Mouse (Mus musculus): ENCODE data around the gene Cenpa.

Gene Cenpa

DNA sequence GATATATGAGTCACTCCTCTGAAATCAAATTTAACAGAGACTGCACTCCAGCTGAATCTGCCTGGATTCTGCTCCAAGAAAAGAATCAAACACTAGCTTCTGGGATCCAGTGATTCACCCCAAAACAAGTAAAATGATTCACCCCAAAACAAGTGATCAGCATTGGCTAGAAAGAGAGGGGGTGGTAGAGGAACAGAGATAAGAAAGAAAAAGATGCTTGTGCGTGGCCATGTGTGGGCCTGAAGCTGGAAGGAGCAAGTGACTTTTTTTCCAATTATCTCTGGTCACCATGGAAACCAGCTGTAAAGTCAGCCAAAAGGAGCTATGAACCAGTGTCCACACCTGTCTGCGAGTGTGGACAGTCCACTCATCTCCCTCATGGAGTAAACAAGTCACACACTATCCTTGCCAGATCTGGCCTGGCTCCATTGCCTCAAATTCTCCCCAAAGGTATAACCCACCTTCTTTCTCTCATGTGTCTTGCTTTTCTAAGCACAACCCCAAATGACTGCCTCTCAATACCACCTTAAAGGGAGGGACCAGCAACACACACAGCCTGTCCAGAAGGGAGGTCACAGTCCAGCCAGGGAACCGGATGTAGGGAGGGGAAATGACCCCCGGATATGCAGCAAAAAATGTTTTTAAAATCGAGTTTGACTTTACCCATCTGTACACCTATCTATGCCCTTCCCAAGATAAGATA is 22.9 kb upstream of the Cenpa start:
- intact Hi-C loops (cut with DNase I): no loop called here

- intact Hi-C loops (cut with DNase I): no loop called here
Observed at GRCm38 (mm10) chr5:30646036-30646435, 20.5 kb upstream of the Cenpa start.

GRCm38 (mm10) chr5:30647396-30647795 is 19.2 kb upstream of the Cenpa start:
- intact Hi-C loops (cut with DNase I): no loop called here

DNA sequence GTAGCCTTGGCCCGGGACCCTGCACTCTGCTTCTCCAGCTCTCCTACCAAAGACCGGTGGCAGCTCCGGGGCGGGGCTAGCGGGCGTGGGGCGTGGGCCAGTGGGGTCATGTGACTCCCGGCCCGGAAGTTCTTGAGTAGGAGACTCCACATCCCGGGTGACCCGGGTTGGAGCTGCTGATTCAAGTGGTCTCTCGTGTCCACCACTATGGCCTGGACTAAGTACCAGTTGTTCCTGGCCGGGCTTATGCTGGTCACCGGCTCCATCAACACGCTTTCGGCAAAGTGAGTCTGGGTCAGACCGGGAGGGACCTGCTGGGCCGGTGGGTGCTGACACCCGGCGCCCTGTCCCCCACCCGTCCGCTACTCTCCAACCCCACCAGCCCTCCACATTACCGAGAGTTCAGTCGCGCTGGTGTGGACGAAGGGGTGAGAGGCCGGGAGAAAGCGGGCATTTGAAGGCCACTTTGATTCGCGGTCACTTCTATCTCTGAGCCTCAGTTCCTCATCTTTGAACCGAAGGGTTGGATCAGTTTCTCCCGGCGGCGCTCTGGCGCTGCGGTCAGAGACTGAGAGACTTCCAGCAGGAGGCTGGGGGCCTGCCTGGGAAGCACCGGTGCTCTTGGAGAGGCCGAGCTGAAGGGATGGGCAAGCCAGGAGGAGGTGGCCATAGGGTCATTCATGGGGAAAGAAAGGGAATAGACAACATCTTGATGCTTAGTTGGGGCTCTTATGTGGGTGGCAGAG is 18.6 kb upstream of the Cenpa start, which contains the start of gene Slc35f6:
Gene Slc35f6 (plus strand): TSS at position 119 of the 746 bp plus-strand sequence.
- intact Hi-C loops (cut with DNase I): no loop called here

DNA sequence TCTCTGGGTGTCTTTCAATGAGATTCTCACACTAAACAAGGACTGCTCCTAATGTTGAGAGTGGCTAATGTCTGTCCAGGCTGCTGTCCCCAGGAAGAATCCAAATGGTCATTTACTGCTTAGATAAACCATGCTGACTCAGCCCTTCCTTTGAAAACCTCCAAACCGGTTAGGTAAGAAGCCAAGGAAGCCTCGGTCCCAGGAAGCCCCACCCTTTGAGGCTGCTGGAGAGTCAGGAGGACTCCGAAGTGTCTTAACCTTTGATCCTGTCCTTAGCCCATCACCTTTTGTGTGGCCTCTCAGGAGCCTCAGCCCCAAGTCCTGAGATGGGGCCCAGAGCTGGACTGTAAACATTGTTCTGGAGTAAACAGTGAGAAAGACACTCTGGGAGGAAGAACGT is 17.0 kb upstream of the Cenpa start:
- intact Hi-C loops (cut with DNase I): no loop called here

GRCm38 (mm10) chr5:30650756-30651155 is 15.8 kb upstream of the Cenpa start:
- intact Hi-C loops (cut with DNase I): no loop called here

GRCm38 (mm10) chr5:30651554-30651953 is 15.0 kb upstream of the Cenpa start:
- intact Hi-C loops (cut with DNase I): no loop called here

- intact Hi-C loops (cut with DNase I): no loop called here
Observed at GRCm38 (mm10) chr5:30653246-30653645, 13.3 kb upstream of the Cenpa start.

GRCm38 (mm10) chr5:30655042-30655441 is 11.5 kb upstream of the Cenpa start:
- intact Hi-C loops (cut with DNase I): no loop called here

DNA sequence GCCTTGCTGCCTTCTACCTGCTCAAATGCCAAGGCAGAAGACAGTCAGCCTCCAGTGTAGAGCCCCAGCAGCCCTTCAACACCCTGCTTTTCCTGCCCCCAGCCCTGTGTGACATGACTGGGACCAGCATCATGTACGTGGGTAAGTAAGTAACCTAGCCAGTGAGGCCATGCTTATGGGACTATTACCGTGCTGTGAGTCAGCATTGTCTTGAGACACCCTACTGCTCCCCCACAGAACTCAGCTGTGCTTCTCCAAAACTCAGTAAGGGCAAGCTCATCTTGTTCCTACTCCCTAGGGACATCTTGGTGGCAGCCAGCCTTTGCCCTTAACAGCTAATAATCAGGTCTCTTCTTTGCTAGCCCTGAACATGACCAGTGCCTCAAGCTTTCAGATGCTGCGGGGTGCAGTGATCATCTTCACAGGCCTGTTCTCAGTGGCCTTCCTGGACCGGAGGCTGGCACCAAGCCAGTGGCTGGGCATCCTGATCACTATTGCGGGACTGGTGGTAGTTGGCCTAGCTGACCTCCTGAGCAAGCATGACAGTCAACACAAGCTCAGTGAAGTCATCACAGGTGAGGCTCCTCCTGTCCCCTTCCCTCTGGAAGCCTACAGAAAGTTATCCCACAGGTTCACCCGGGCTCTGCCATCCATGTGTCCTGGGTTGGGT is 10.9 kb upstream of the Cenpa start:
- intact Hi-C loops (cut with DNase I): no loop called here

- intact Hi-C loops (cut with DNase I): no loop called here
Observed at GRCm38 (mm10) chr5:30659042-30659441, 7.5 kb upstream of the Cenpa start.

DNA sequence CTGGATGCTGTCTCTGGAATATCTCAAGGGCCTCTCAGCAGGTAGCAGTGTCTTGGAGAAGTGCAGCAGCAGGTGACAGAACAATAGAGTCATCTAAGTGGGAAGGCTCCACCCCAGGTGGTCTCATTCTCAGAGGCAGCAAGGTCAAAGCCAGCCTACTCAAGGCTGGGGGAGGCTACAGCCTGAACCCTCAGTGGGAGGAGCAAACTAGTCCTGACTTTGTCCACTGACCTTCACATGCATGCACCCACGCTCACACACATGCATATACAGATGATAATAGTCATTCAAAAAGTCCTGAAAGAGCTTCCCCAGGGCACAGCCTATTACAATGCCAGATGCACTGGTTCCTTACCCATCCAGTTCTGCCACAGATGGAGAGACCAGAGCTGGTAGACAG is 6.3 kb upstream of the Cenpa start:
- intact Hi-C loops (cut with DNase I): no loop called here

DNA sequence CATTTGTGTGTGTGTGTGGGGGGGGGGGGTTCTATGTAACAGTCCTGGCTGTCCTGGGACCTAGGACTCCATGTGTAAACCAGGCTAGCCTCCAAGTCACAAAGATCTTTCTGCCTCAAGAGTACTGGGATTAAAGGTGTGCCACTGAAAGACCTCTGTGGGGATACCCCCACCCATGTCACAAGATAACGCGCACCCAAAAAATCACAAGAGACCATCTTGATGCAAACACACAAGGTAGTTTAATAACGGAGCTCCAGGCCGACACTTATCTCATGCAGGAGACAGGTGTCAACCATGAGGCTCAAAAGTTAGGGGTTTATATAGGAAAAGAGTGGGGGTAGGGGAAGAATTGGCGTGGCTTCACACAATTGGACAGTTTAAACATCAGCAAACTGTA is 5.8 kb upstream of the Cenpa start:
- intact Hi-C loops (cut with DNase I): no loop called here

DNA sequence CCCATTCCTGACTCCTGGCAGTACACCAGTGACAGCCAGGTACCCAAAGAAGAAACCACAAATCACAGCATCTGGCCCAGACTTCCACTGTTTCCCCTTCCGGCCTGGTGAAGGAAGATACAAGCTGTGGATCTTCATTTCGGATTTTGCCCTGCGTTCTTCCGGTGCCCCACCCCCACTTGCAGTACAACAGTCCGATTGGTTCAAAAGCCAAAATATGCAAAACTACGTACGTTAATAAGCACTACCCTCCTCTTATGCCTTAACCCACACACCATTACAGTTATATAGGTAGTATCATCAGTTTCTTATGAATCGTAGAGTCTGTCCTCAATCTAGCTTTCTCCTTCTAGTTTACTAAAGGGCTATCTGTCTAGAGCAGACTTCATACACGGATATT is 1.2 kb upstream of the Cenpa start:
- intact Hi-C loops (cut with DNase I): no loop called here

DNA sequence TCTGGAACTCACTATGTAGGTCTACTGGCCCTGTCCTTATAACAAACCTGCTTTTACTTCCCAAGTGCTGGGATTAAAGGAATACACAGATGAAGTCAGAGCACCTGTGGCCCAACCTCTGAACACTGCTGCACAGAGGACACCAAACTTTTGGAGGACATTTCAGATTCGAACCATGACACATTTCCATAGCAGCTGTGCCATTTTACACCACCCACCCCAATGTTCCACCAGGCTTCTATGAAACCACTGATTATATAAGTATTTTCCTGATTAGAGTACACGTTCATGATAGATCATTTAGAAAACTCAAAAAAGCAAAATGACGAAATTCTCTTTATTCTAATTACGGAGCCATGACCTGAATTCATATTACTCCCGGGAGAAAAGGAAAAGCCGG is 609 bp upstream of the Cenpa start:
- intact Hi-C loops (cut with DNase I): no loop called here

DNA sequence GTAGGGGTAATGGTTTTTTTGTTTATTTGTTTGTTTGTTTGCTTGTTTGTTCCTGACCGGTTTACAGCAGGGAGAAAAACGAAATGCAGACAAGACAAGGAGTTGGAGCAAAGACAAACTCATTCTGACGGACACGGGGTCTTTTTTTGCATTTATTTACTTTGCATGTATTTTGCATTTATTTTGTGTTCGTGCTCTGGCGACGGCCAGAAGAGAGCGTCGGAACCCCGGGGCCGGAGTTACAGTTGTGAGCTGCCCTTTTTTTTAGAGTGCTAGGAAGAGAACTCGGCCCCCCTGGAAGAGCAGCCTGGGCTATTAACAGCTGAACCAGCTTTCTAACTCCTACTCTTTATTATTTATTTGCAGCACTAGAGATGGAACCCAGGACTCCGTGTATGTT is 638 bp downstream of the Cenpa start:
- intact Hi-C loops (cut with DNase I): no loop called here

GRCm38 (mm10) chr5:30667686-30668085 is 1.1 kb downstream of the Cenpa start:
- intact Hi-C loops (cut with DNase I): no loop called here

DNA sequence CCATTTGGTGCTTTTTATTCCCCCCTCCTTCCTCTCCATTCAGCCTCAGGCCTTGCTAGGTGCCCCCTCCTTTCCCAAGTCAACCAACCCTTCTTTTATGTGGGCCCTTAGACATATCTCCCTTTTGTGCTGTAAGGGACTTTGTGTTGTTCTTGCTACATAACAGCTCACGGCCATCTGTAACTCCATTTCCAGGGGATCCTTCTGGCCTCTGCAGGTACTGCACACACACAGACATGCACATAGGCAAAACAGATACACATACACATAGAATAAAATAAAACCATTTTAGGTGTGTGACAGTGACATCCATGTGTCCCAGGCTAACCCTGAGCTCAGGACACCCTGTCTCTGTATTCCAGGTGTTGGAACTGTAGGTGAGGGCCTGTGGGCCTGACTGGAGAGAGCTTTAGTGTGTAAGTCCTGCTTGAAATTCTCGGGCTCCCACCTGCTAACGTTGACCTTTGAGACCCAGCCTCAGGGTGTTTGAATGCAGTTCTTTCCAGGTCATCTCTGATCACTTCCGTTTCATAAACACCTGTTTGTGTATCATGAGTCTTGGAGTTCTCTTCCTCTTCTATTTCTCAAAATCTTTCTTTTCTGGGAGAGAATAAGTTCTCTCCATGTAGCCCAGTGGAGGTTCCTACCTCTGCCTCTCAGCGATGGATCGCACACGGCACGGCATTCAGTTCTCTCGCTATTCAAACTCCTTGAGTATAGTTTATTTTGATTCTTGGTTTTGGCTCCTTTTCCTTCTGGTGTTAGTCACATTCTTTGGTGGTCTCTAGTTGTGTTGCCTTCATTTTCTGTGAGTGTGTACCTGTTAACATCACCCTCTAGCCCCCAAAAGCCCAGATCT is 2.3 kb downstream of the Cenpa start:
- intact Hi-C loops (cut with DNase I): no loop called here

GRCm38 (mm10) chr5:30669496-30669830 is 2.9 kb downstream of the Cenpa start:
- intact Hi-C loops (cut with DNase I): no loop called here

DNA sequence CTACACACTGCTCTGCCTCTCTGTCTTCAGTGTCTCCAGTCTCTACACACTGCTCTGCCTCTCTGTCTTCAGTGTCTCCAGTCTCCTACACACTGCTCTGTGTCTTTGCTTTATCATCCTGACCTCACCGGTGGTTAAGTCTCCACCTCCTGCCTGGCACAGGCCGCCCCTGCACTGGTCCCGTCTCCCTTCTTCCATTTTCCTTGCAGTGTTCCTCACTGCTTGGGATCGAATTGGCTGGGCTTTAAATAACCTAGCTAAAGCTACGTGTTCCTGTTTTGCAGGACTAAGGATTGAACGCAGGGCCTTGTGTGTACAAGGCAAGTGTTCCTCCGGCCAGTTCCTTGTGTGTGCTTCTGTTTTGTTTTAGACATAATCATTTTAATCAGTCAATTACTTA is 3.5 kb downstream of the Cenpa start:
- intact Hi-C loops (cut with DNase I): no loop called here

DNA sequence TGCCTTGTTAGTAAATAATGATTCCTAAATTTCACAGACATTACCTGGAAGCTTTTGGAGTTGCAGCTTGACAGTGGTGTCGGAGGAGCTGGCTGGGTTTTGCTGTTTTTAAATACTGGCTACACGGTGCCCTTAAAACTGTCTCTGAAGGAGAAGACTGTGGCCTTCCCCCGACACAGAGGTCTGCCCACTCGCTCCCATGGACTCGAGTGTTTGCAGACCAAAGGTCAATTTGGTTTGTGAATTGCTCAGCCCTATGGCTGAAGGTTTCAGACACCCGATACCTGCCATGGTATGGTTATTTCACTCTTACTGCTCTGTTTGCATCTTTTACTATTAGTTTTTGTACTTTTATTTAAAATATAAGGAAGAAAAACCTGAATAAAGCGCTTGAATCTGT is 7.4 kb downstream of the Cenpa start:
- intact Hi-C loops (cut with DNase I): no loop called here

- intact Hi-C loops (cut with DNase I): no loop called here
Observed at GRCm38 (mm10) chr5:30676800-30677199, 10.2 kb downstream of the Cenpa start.
